Mouse (Mus musculus) testis, adult 2 months (tissue): ENCODE data around the gene Phgr1. TPM values are rescaled to one million over a fixed set of nuclear protein-coding genes. Genes with fewer than 3 reads are reported as not detected.

Experiments
- H3K27ac ChIP-seq: fragments of 200-500 bp; 2 replicates; pipeline ENCODE4 v1.5.1; 2012; ENCODE audit warnings: low read depth, low read length; ENCODE audit not compliant: control insufficient read depth, insufficient read depth
- H3K27me3 ChIP-seq: fragments of 200-500 bp; 2 replicates; pipeline ENCODE4 v1.6.1; 2012; ENCODE audit warnings: mild to moderate bottlenecking, low read length, moderate library complexity; ENCODE audit not compliant: control insufficient read depth, insufficient read depth
- H3K36me3 ChIP-seq: fragments of 200-500 bp; 2 replicates; pipeline ENCODE4 v1.6.1; 2012; ENCODE audit warnings: mild to moderate bottlenecking, low read length; ENCODE audit not compliant: control insufficient read depth, insufficient read depth
- H3K4me1 ChIP-seq: fragments of 200-500 bp; 2 replicates; pipeline ENCODE4 v1.6.1; 2012; ENCODE audit warnings: low read length; ENCODE audit not compliant: control insufficient read depth, insufficient read depth
- H3K4me3 ChIP-seq: fragments of 200-500 bp; 2 replicates; pipeline ENCODE4 v1.5.1; 2012; ENCODE audit warnings: low read depth, mild to moderate bottlenecking, low read length, moderate library complexity, mixed read lengths; ENCODE audit not compliant: control insufficient read depth
- CTCF ChIP-seq: fragments of 200-500 bp; IDR thresholded peaks from 2 replicates; pipeline ENCODE4 v1.5.1; 2012; ENCODE audit warnings: low read depth, mild to moderate bottlenecking, inconsistent platforms, low read length, moderate library complexity; ENCODE audit not compliant: control insufficient read depth, insufficient read depth, insufficient replicate concordance
- POLR2A ChIP-seq: fragments of 200-500 bp; IDR thresholded peaks from 2 replicates; pipeline ENCODE4 v1.6.1; 2012; ENCODE audit warnings: low read depth, mild to moderate bottlenecking, inconsistent platforms, low read length, moderate library complexity; ENCODE audit not compliant: control insufficient read depth
- polyA plus RNA-seq: library from polyadenylated mRNA; depleted of rRNA; stranded (reverse); fragments of >200 nt; gene quantifications from 2 replicates; pipeline ENCODE4 v1.2.3, GENCODE M21; 2012; rRNA removed

Phgr1 gene
- polyA plus RNA-seq, 1 experiment, result 1.1 TPM

GRCm38 (mm10) chr2:118806860-118807259, 34.3 kb downstream of the Phgr1 start:
- no peaks in the 10 kb centered on the region for H3K36me3 ChIP-seq
- TF ChIP-seq CTCF (no peak), POLR2A (no peak)
- H3K27me3 ChIP-seq, result no peaks in the 10 kb centered on the region
- H3K4me1 ChIP-seq, result no peaks in the 10 kb centered on the region
- H3K27ac ChIP-seq, result no peak overlapping the region
- H3K4me3 ChIP-seq, result no peak overlapping the region

- Histone ChIP-seq H3K4me3 (no peak overlapping the region), H3K4me1 (peaks cover 6% of the 10 kb centered on the region), H3K27me3 (no peaks in the 10 kb centered on the region), H3K27ac (no peak overlapping the region), H3K36me3 (no peaks in the 10 kb centered on the region)
- TF ChIP-seq CTCF (no peak), POLR2A (no peak)
These were observed 38.3 kb downstream of the Phgr1 start for GRCm38 (mm10) chr2:118810861-118811260.

GRCm38 (mm10) chr2:118812724-118813123, 40.2 kb downstream of the Phgr1 start:
- H3K27ac ChIP-seq, result no peak overlapping the region
- H3K4me3 ChIP-seq, result no peak overlapping the region
- H3K27me3 ChIP-seq, result no peaks in the 10 kb centered on the region
- TF ChIP-seq CTCF, result no peak
- TF ChIP-seq POLR2A, result no peak
- no peaks in the 10 kb centered on the region for H3K36me3 ChIP-seq
- peaks cover 6% of the 10 kb centered on the region for H3K4me1 ChIP-seq

- Histone ChIP-seq H3K27ac (peak within 1 kb of the TSS; percentile 60), H3K27me3 (no peaks in the 10 kb centered on the region), H3K4me3 (peak within 1 kb of the TSS; percentile 98), H3K4me1 (peaks cover 6% of the 10 kb centered on the region), H3K36me3 (no peaks in the 10 kb centered on the region)
- no peak for TF ChIP-seq CTCF
- TF ChIP-seq POLR2A, result peak; percentile 40
These were observed 41.6 kb downstream of the Phgr1 start, which contains the start of gene Knstrn for GRCm38 (mm10) chr2:118813981-118814836. TSS of gene Knstrn (plus strand) at chr2:118814003.

GRCm38 (mm10) chr2:118822800-118823199, 50.2 kb downstream of the Phgr1 start:
- H3K36me3 ChIP-seq, result no peaks in the 10 kb centered on the region
- H3K27me3 ChIP-seq, result no peaks in the 10 kb centered on the region
- TF ChIP-seq POLR2A (no peak), CTCF (no peak)
- H3K27ac ChIP-seq, result no peak overlapping the region
- H3K4me1 ChIP-seq, result no peaks in the 10 kb centered on the region
- no peak overlapping the region for H3K4me3 ChIP-seq

GRCm38 (mm10) chr2:118824396-118824795, 51.8 kb downstream of the Phgr1 start:
- Histone ChIP-seq H3K4me1 (no peaks in the 10 kb centered on the region), H3K27ac (no peak overlapping the region), H3K36me3 (no peaks in the 10 kb centered on the region), H3K27me3 (no peaks in the 10 kb centered on the region), H3K4me3 (no peak overlapping the region)
- TF ChIP-seq CTCF (no peak), POLR2A (no peak)

Other genes with a start within 250 kb of the Phgr1 start
- gene Bmf, start 223.1 kb upstream of the Phgr1 start, polyA plus RNA-seq, result 0.84 and 0.88 TPM in 2 replicates
- 18.4 and 20.0 TPM in 2 replicates for gene Bub1b, start 174.6 kb upstream of the Phgr1 start, polyA plus RNA-seq
- 6.2 and 7.6 TPM in 2 replicates for gene Pak6, start 109.5 kb upstream of the Phgr1 start, polyA plus RNA-seq
- gene Ankrd63, start 68.8 kb upstream of the Phgr1 start, polyA plus RNA-seq, result 1.8 and 1.9 TPM in 2 replicates
- 17.6 and 17.9 TPM in 2 replicates for gene Plcb2, start 44.3 kb upstream of the Phgr1 start, polyA plus RNA-seq
- 12.6 and 13.4 TPM in 2 replicates for gene Inafm2, start 27.0 kb upstream of the Phgr1 start, polyA plus RNA-seq
- 0.80 and 0.85 TPM in 2 replicates for gene Ccdc9b, start 10.1 kb upstream of the Phgr1 start, polyA plus RNA-seq
- gene Disp2, start 7.0 kb downstream of the Phgr1 start, polyA plus RNA-seq, result 0.28 and 0.77 TPM in 2 replicates
- gene Knstrn, start 41.2 kb downstream of the Phgr1 start, polyA plus RNA-seq, result 123 and 126 TPM in 2 replicates
- gene Ivd, start 89.2 kb downstream of the Phgr1 start, polyA plus RNA-seq, result 22.2 and 41.3 TPM in 2 replicates
- gene Bahd1, start 127.6 kb downstream of the Phgr1 start, polyA plus RNA-seq, result 10.0 and 12.8 TPM in 2 replicates
- 1.0 and 1.3 TPM in 2 replicates for gene Chst14, start 153.7 kb downstream of the Phgr1 start, polyA plus RNA-seq